7 mouse cellular contexts compared by ENCODE assay signal in genomic region chr1:84838621-84839151, GRCm38 (mm10). TPM values are rescaled to one million over a fixed set of nuclear protein-coding genes. Genes with fewer than 3 reads are reported as not detected.
DNase-seq lines count a peak whose midpoint lies in the region; ATAC-seq and TF ChIP-seq lines count a peak whose summit lies in the region.

No protein-coding gene starts in this region.

- no peak for TF ChIP-seq POLR2A in liver, adult 2 months (IDR thresholded peaks at IDR 0.05; ENCODE audit: extremely low read depth, insufficient read depth, low read length)

- TF ChIP-seq CTCF in liver, adult 2 months (IDR thresholded peaks at IDR 0.05; ENCODE audit: low read depth, low read length) = no peak

- no peaks in the 10 kb centered on the region for H3K4me1 ChIP-seq in embryonic facial prominence, embryonic 11.5 days (ENCODE audit: control insufficient read depth, insufficient read depth, low read length)
- 0 out of 2 replicates have a peak, but pooled peaks cover 4% of the 10 kb centered on the region for H3K4me1 ChIP-seq in kidney, embryonic 14.5 days (ENCODE audit: control insufficient read depth, insufficient read depth, low read length)
- H3K4me1 ChIP-seq in liver, adult 2 months (ENCODE audit: control insufficient read depth, insufficient read depth, low read length) = peaks cover 2% of the 10 kb centered on the region; the same call in 1 of the 2 replicates

- H3K27me3 ChIP-seq in embryonic facial prominence, embryonic 11.5 days (ENCODE audit: control insufficient read depth, insufficient read depth, low read length) = no peaks in the 10 kb centered on the region
- H3K27me3 ChIP-seq in kidney, embryonic 14.5 days (ENCODE audit: control insufficient read depth, insufficient read depth, low read length) = no peaks in the 10 kb centered on the region
- no peaks in the 10 kb centered on the region for H3K27me3 ChIP-seq in liver, adult 2 months (ENCODE audit: control insufficient read depth, insufficient read depth, low read length)

- H3K4me2 ChIP-seq in embryonic facial prominence, embryonic 11.5 days (ENCODE audit: low read depth, low read length) = peak overlapping the region; percentile 66
- H3K4me2 ChIP-seq in kidney, embryonic 14.5 days (replicated peaks; ENCODE audit: low read depth, low read length) = peak overlapping the region; percentile 66

- peak; percentile 82 for DNase-seq in adrenal gland, postnatal 10 days
- DNase-seq in embryonic facial prominence, embryonic 11.5 days (ENCODE audit: low spot score) = peak; percentile 78
- peak; percentile 46 to 61 for DNase-seq in heart, adult 9 months (ENCODE audit: low spot score in 2 of 2)
- peak; percentile 38 for DNase-seq in liver, adult 2 months (ENCODE audit: extremely low read depth, low read depth, low spot score)
- peak; percentile 59 to 62 for DNase-seq in spleen, postnatal 36 days (ENCODE audit: low spot score in 2 of 2)

- H3K36me3 ChIP-seq in embryonic facial prominence, embryonic 11.5 days (replicated peaks; ENCODE audit: control insufficient read depth, insufficient read depth, low read depth, low read length) = no peaks in the 10 kb centered on the region
- H3K36me3 ChIP-seq in kidney, embryonic 14.5 days (ENCODE audit: control insufficient read depth, insufficient read depth, low read length) = 0 out of 2 replicates have a peak, but pooled peaks cover 5% of the 10 kb centered on the region
- no peaks in the 10 kb centered on the region for H3K36me3 ChIP-seq in liver, adult 2 months (ENCODE audit: control insufficient read depth, insufficient read depth, low read length)

- H3K27ac ChIP-seq in embryonic facial prominence, embryonic 11.5 days (replicated peaks; ENCODE audit: low read depth, low read length) = peak overlapping the region; percentile 87
- H3K27ac ChIP-seq in kidney, embryonic 14.5 days (ENCODE audit: low read depth, low read length) = peak overlapping the region; percentile 96
- H3K27ac ChIP-seq in liver, adult 2 months (replicated peaks; ENCODE audit: insufficient read depth, low read depth, low read length) = peak overlapping the region; percentile 89

- under 1% methylated on average over 32 of the region's 44 CpGs for WGBS in embryonic facial prominence, embryonic 11.5 days
- WGBS in kidney, embryonic 14.5 days = 1% methylated on average over 42 of the region's 44 CpGs
- under 1% methylated on average over 44 of the region's 44 CpGs for WGBS in liver, adult 2 months

- H3K79me2 ChIP-seq in liver, adult 2 months (ENCODE audit: control insufficient read depth, insufficient read depth, low read length) = peaks cover 10% of the 10 kb centered on the region

- H3K4me3 ChIP-seq in embryonic facial prominence, embryonic 11.5 days (ENCODE audit: low read depth, low read length) = peak overlapping the region; percentile 78
- H3K4me3 ChIP-seq in kidney, embryonic 14.5 days (ENCODE audit: low read length) = peak overlapping the region; percentile 74
- peak overlapping the region; percentile 77 for H3K4me3 ChIP-seq in liver, adult 2 months (ENCODE audit: insufficient read depth, low read depth, low read length)

- ATAC-seq in embryonic facial prominence, embryonic 11.5 days (replicated peaks; ENCODE audit: insufficient number of reproducible peaks, low FRiP score, low TSS enrichment, low read depth) = peak; percentile 79
- ATAC-seq in kidney, embryonic 14.5 days (ENCODE audit: low FRiP score, low TSS enrichment) = peak; percentile 79
- ATAC-seq in monocyte, adult 5-6 weeks (replicated peaks; ENCODE audit: insufficient number of reproducible peaks, low FRiP score, low TSS enrichment, poor library complexity, severe bottlenecking) = 0 out of 2 replicates have a peak, but pooled peaks have one; percentile 25

- peak overlapping the region; percentile 88 for H3K9ac ChIP-seq in embryonic facial prominence, embryonic 11.5 days (replicated peaks; ENCODE audit: low read length)
- H3K9ac ChIP-seq in kidney, embryonic 14.5 days (ENCODE audit: low read depth, low read length) = peak overlapping the region; percentile 94
- H3K9ac ChIP-seq in liver, adult 2 months (ENCODE audit: low read depth, low read length) = peak overlapping the region; percentile 99

- H3K9me3 ChIP-seq in embryonic facial prominence, embryonic 11.5 days (replicated peaks; ENCODE audit: control insufficient read depth, low read length) = no peaks in the 10 kb centered on the region
- no peaks in the 10 kb centered on the region for H3K9me3 ChIP-seq in kidney, embryonic 14.5 days (ENCODE audit: control insufficient read depth, low read length)

RNA-seq across cellular contexts. Expression of gene Fbxo36, which starts 1.0 kb away (rescaled TPM):
- total RNA-seq in adrenal gland, postnatal 10 days (2021) = 1 to 10 TPM; 6.8 to 9.7 TPM
- 9.9 and 11.3 TPM in 2 replicates for polyA plus RNA-seq in embryonic facial prominence, embryonic 11.5 days (2014; fragmentation: Nextera tagmentation; extraction: Ambion mirVana)
- 10.6 and 13.3 TPM in 2 replicates for polyA plus RNA-seq in kidney, embryonic 14.5 days (2014; fragmentation: Nextera tagmentation; extraction: Ambion mirVana)
- total RNA-seq in liver, adult 2 months (2014; rRNA removed) = 3.2 and 5.6 TPM in 2 replicates
- 6.6 and 6.8 TPM in 2 replicates for polyA plus RNA-seq in liver, adult 2 months (2012; rRNA removed)
- 1.5 TPM in 1 of 3 replicates, not detected in the others for total RNA-seq in monocyte, adult 5-6 weeks (2017)

RNA-seq across cellular contexts. Expression of gene Trip12, which starts 1.6 kb away (rescaled TPM):
- 100 to 1,000 TPM; 195 to 219 TPM for total RNA-seq in adrenal gland, postnatal 10 days (2021)
- 71.9 and 82.7 TPM in 2 replicates for polyA plus RNA-seq in embryonic facial prominence, embryonic 11.5 days (2014; fragmentation: Nextera tagmentation; extraction: Ambion mirVana)
- 57.9 and 85.8 TPM in 2 replicates for polyA plus RNA-seq in kidney, embryonic 14.5 days (2014; fragmentation: Nextera tagmentation; extraction: Ambion mirVana)
- total RNA-seq in liver, adult 2 months (2014; rRNA removed) = 81.6 and 86.0 TPM in 2 replicates
- polyA plus RNA-seq in liver, adult 2 months (2012; rRNA removed) = 14.1 and 15.6 TPM in 2 replicates
- total RNA-seq in monocyte, adult 5-6 weeks (2017) = 180 to 370 TPM (median 226 TPM) in 3 replicates

Comparison
In these comparisons a context has a peak if more than half of its experiments do, and no peak if none do; other contexts are left out.
1. Peak in every context shown above with its lines: DNase-seq, ATAC-seq, H3K4me3 ChIP-seq and H3K27ac ChIP-seq.
2. ATAC-seq: peak in every context shown above with its lines; median percentile 79 in embryonic facial prominence, embryonic 11.5 days; 79 in kidney, embryonic 14.5 days; 25 in monocyte, adult 5-6 weeks.